ENCODE assay signal across 22 mouse cellular contexts in genomic region chr14:22085411-22085810, GRCm38 (mm10).
"Had no signal": no experiment of that assay in that cellular context is flagged by ENCODE, and none has a peak within 500 bp of the region (broad histone marks: within the 10 kb centered on the region; RNA-seq: fewer than 3 reads in every experiment).

No protein-coding gene starts in this region.

- H3K9ac ChIP-seq: liver, embryonic 13.5 days; liver, embryonic 15.5 days; liver, postnatal 0 days; lung, embryonic 14.5 days; midbrain, embryonic 12.5 days; neural tube, embryonic 13.5 days had no signal

- H3K4me1 ChIP-seq: liver, embryonic 13.5 days; liver, embryonic 15.5 days had no signal

- H3K27ac ChIP-seq: liver, embryonic 13.5 days; liver, embryonic 15.5 days; macrophage; midbrain, embryonic 12.5 days; neural tube, embryonic 13.5 days had no signal

- H3K36me3 ChIP-seq: liver, embryonic 13.5 days; liver, embryonic 15.5 days; midbrain, embryonic 10.5 days; midbrain, embryonic 12.5 days; neural tube, embryonic 13.5 days had no signal

- ATAC-seq: liver, postnatal 0 days; midbrain, embryonic 16.5 days had no signal

- H3K27me3 ChIP-seq: liver, embryonic 13.5 days; liver, embryonic 15.5 days; neural tube, embryonic 13.5 days had no signal

- H3K9me3 ChIP-seq: liver, embryonic 13.5 days; liver, embryonic 15.5 days had no signal

- DNase-seq: liver; liver, embryonic 13.5 days; liver, postnatal 0 days; lung, embryonic 14.5 days; lung, postnatal 14 days; midbrain, embryonic 14.5 days; retina, postnatal 1 day; right cerebral cortex, adult 18-20 months; right cerebral cortex, postnatal 25 days; right cerebral cortex, postnatal 4 days; spleen, adult 18-20 months; thymus, adult 18-20 months; thymus, postnatal 14 days; thymus, postnatal 36 days had no signal

- H3K4me2 ChIP-seq: liver, embryonic 11.5 days; liver, embryonic 13.5 days; liver, embryonic 15.5 days; lung, embryonic 14.5 days; midbrain, embryonic 12.5 days; neural tube, embryonic 13.5 days had no signal

- H3K4me3 ChIP-seq: liver, embryonic 13.5 days; liver, embryonic 15.5 days; midbrain, embryonic 10.5 days; midbrain, embryonic 12.5 days; myocyte; neural tube, embryonic 13.5 days had no signal
